In genomic region chr9:121761091-121761665, GRCm38 (mm10) we compare ENCODE assay signal across 8 mouse cellular contexts. TPM values are rescaled to one million over a fixed set of nuclear protein-coding genes. Genes with fewer than 3 reads are reported as not detected.
A peak's percentile ranks its signal among the peaks of the same experiment; 100 is the strongest.
DNase-seq lines count a peak whose midpoint lies in the region; ATAC-seq lines count a peak whose summit lies in the region.

No protein-coding gene starts in this region.

- H3K9me3 ChIP-seq in heart, embryonic 12.5 days (replicated peaks): no peaks in the 10 kb centered on the region
- no peaks in the 10 kb centered on the region for H3K9me3 ChIP-seq in heart, embryonic 14.5 days (ENCODE audit: control insufficient read depth, low read length)
- no peaks in the 10 kb centered on the region for H3K9me3 ChIP-seq in midbrain, embryonic 11.5 days (ENCODE audit: control insufficient read depth, low read length)

- peak overlapping the region; percentile 95; the same call in 1 of the 2 replicates for H3K27ac ChIP-seq in heart, embryonic 12.5 days (ENCODE audit: poor library complexity, severe bottlenecking)
- H3K27ac ChIP-seq in heart, embryonic 14.5 days (replicated peaks in 1 of 2; ENCODE audit: control insufficient read depth in 1 of 2, insufficient read depth in 1 of 2, low read depth in 2 of 2, low read length in 2 of 2): 0 out of 4 replicates have a peak overlapping the region, but pooled peaks of 1 of the 2 experiments have one; percentile 97
- H3K27ac ChIP-seq in midbrain, embryonic 11.5 days (ENCODE audit: low read depth, low read length): no peak overlapping the region

- no peak for DNase-seq in heart, adult 9 months (ENCODE audit: low spot score in 2 of 2)
- peak; percentile 86 for DNase-seq in NIH3T3 (ENCODE audit: low read depth)
- no peak for DNase-seq in midbrain, embryonic 11.5 days (ENCODE audit: low spot score, missing footprints)
- DNase-seq in gastrocnemius, postnatal 10 days: no peak
- no peak for DNase-seq in kidney, adult 11 months

- WGBS in heart, embryonic 12.5 days: 63% methylated on average over 10 of the region's 10 CpGs
- 70% methylated on average over 10 of the region's 10 CpGs for WGBS in heart, embryonic 14.5 days
- WGBS in midbrain, embryonic 11.5 days: 63% methylated on average over 10 of the region's 10 CpGs

- H3K4me2 ChIP-seq in heart, embryonic 12.5 days: peak overlapping the region; percentile 85
- peak overlapping the region; percentile 78 for H3K4me2 ChIP-seq in heart, embryonic 14.5 days (ENCODE audit: low read length)
- H3K4me2 ChIP-seq in midbrain, embryonic 11.5 days: peak overlapping the region; percentile 99

- ATAC-seq in heart, embryonic 12.5 days (ENCODE audit: insufficient number of reproducible peaks, low FRiP score): no peak
- no peak for ATAC-seq in heart, embryonic 14.5 days (ENCODE audit: insufficient number of reproducible peaks, insufficient read depth, low FRiP score, low read depth)
- no peak for ATAC-seq in midbrain, embryonic 11.5 days (ENCODE audit: low FRiP score)
- no peak for ATAC-seq in frontal cortex, adult (ENCODE audit: low TSS enrichment)

- peak overlapping the region; percentile 85 for H3K4me3 ChIP-seq in heart, embryonic 12.5 days
- H3K4me3 ChIP-seq in heart, embryonic 14.5 days (ENCODE audit: control insufficient read depth in 1 of 2, insufficient read depth in 1 of 2, low read depth in 1 of 2, low read length in 2 of 2): peak overlapping the region; percentile 83 to 86
- peak overlapping the region; percentile 83; the same call in 1 of the 2 replicates for H3K4me3 ChIP-seq in midbrain, embryonic 11.5 days (ENCODE audit: low read depth, low read length)

- H3K36me3 ChIP-seq in heart, embryonic 12.5 days: peaks cover 45% of the 10 kb centered on the region
- H3K36me3 ChIP-seq in heart, embryonic 14.5 days (ENCODE audit: control insufficient read depth, insufficient read depth, low read length): peaks cover 48% of the 10 kb centered on the region
- H3K36me3 ChIP-seq in midbrain, embryonic 11.5 days (ENCODE audit: control insufficient read depth, insufficient read depth, low read length): no peaks in the 10 kb centered on the region; the same call in 1 of the 2 replicates

- peak overlapping the region; percentile 94 for H3K9ac ChIP-seq in heart, embryonic 12.5 days
- H3K9ac ChIP-seq in heart, embryonic 14.5 days (ENCODE audit: low read length): peak overlapping the region; percentile 97
- peak overlapping the region; percentile 6; the same call in 1 of the 2 replicates for H3K9ac ChIP-seq in midbrain, embryonic 11.5 days (ENCODE audit: low read length)

- peaks cover 35% of the 10 kb centered on the region for H3K4me1 ChIP-seq in heart, embryonic 12.5 days (replicated peaks)
- peaks cover 15 to 30% of the 10 kb centered on the region in 2 experiments for H3K4me1 ChIP-seq in heart, embryonic 14.5 days (ENCODE audit: control insufficient read depth in 2 of 2, insufficient read depth in 2 of 2, low read length in 2 of 2)
- H3K4me1 ChIP-seq in midbrain, embryonic 11.5 days (ENCODE audit: control insufficient read depth, insufficient read depth, low read length): peaks cover 24% of the 10 kb centered on the region

- no peaks in the 10 kb centered on the region for H3K27me3 ChIP-seq in heart, embryonic 12.5 days (replicated peaks)
- H3K27me3 ChIP-seq in heart, embryonic 14.5 days (ENCODE audit: control insufficient read depth, insufficient read depth, low read length): no peaks in the 10 kb centered on the region
- H3K27me3 ChIP-seq in midbrain, embryonic 11.5 days (ENCODE audit: control insufficient read depth, insufficient read depth, low read length): no peaks in the 10 kb centered on the region

RNA-seq across cellular contexts. Expression of gene Zfp651, which starts 2.0 kb away (rescaled TPM):
- 12.5 and 14.9 TPM in 2 replicates for polyA plus RNA-seq in heart, embryonic 12.5 days (2016; fragmentation: Nextera tagmentation; extraction: Ambion mirVana)
- polyA plus RNA-seq in heart, embryonic 14.5 days (2014; fragmentation: Nextera tagmentation; extraction: Ambion mirVana): 14.0 and 16.5 TPM in 2 replicates
- polyA plus RNA-seq in midbrain, embryonic 11.5 days (2014; fragmentation: Nextera tagmentation; extraction: Ambion mirVana): 5.0 and 5.9 TPM in 2 replicates
- 10 to 100 TPM; 72.2 to 76.5 TPM for total RNA-seq in gastrocnemius, postnatal 10 days (2021)

RNA-seq across cellular contexts. Expression of gene Klhl40, which starts 16.2 kb away (rescaled TPM):
- polyA plus RNA-seq in heart, embryonic 12.5 days (2016; fragmentation: Nextera tagmentation; extraction: Ambion mirVana): 0.73 and 1.1 TPM in 2 replicates
- 3.6 and 3.8 TPM in 2 replicates for polyA plus RNA-seq in heart, embryonic 14.5 days (2014; fragmentation: Nextera tagmentation; extraction: Ambion mirVana)
- 0.11 and 0.16 TPM in 2 replicates for polyA plus RNA-seq in midbrain, embryonic 11.5 days (2014; fragmentation: Nextera tagmentation; extraction: Ambion mirVana)
- 100 to 1,000 TPM; 113 to 118 TPM for total RNA-seq in gastrocnemius, postnatal 10 days (2021)

RNA-seq across cellular contexts. Expression of gene Hhatl, which starts 31.1 kb away (rescaled TPM):
- polyA plus RNA-seq in heart, embryonic 12.5 days (2016; fragmentation: Nextera tagmentation; extraction: Ambion mirVana): 5.3 and 5.7 TPM in 2 replicates
- 17.8 and 18.6 TPM in 2 replicates for polyA plus RNA-seq in heart, embryonic 14.5 days (2014; fragmentation: Nextera tagmentation; extraction: Ambion mirVana)
- polyA plus RNA-seq in midbrain, embryonic 11.5 days (2014; fragmentation: Nextera tagmentation; extraction: Ambion mirVana): not detected in 2 replicates
- total RNA-seq in gastrocnemius, postnatal 10 days (2021): 100 to 1,000 TPM; 256 to 285 TPM

RNA-seq across cellular contexts. Expression of gene Nktr, which starts 42.2 kb away (rescaled TPM):
- polyA plus RNA-seq in heart, embryonic 12.5 days (2016; fragmentation: Nextera tagmentation; extraction: Ambion mirVana): 53.6 and 61.4 TPM in 2 replicates
- polyA plus RNA-seq in heart, embryonic 14.5 days (2014; fragmentation: Nextera tagmentation; extraction: Ambion mirVana): 48.7 and 50.4 TPM in 2 replicates
- polyA plus RNA-seq in midbrain, embryonic 11.5 days (2014; fragmentation: Nextera tagmentation; extraction: Ambion mirVana): 61.6 and 70.4 TPM in 2 replicates
- 10 to 100 TPM; 36.5 to 57.9 TPM for total RNA-seq in gastrocnemius, postnatal 10 days (2021)

RNA-seq across cellular contexts. Expression of gene Ss18l2, which starts 51.0 kb away (rescaled TPM):
- 145 and 152 TPM in 2 replicates for polyA plus RNA-seq in heart, embryonic 12.5 days (2016; fragmentation: Nextera tagmentation; extraction: Ambion mirVana)
- 227 and 237 TPM in 2 replicates for polyA plus RNA-seq in heart, embryonic 14.5 days (2014; fragmentation: Nextera tagmentation; extraction: Ambion mirVana)
- polyA plus RNA-seq in midbrain, embryonic 11.5 days (2014; fragmentation: Nextera tagmentation; extraction: Ambion mirVana): 100 and 106 TPM in 2 replicates
- 10 to 100 TPM; 80.2 to 85.8 TPM for total RNA-seq in gastrocnemius, postnatal 10 days (2021)

Comparison
In these comparisons a context has a peak if more than half of its experiments do, and no peak if none do; other contexts are left out.
1. H3K9ac ChIP-seq: peak in every context shown above with its lines; median percentile 97 in heart, embryonic 14.5 days; 94 in heart, embryonic 12.5 days; 6 in midbrain, embryonic 11.5 days.